Mouse (Mus musculus): Measurements from ENCODE around the gene Sh3pxd2b. TPM values are rescaled to one million over a fixed set of nuclear protein-coding genes. Genes with fewer than 3 reads are reported as not detected.

The Sh3pxd2b gene
- polyA plus RNA-seq, 1 experiment from 2014 or later: 31.3 TPM

DNA sequence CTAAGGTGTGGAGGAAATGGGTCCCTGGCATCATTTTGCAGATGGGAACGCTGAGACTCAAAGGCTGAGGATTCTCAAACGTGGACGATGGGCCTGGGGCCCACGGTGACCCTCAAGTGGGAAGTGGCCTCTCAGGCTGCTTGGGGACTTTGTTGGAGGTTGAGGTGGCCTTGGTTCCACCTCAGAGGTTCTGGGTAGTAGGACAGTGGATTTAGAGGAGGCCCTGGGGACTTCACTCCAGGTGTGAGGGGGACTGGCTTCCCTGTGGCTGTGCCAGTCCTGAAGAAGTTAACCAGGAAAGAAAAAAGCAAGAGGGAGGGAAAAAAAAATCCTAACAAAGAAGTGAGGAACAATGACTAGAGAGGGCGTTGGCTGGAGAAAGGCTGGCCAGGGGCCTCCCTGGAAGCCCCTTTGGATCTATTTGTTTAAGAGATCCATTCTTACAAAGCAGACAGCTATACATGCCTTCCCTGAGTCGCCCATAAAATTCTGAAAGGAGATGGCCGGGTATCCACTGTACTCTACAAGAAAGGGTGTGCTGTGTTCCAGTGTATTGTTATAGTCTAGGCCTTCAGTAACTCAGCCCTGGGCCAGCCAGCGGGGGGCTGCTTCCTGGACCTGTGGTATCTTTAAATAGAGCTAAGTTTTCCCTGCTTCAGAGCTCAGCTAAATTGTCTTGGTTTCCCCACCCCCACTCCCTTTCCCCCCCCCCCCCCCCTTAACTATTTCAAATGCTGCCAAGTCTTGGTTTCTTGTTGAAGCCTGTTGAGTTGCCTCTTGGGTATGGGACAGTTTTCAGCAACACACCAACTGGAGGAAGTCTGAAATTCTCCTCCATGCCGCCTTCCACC lies 1.0 kb downstream of the Sh3pxd2b start:
- H3K4me3 ChIP-seq (ENCODE audit: low read depth, low read length): peak overlapping the region; percentile 83
- H3K9me3 ChIP-seq (ENCODE audit: control insufficient read depth, low read length): no peaks in the 10 kb centered on the region
- peak overlapping the region; percentile 73 for H3K4me2 ChIP-seq (ENCODE audit: low read depth, low read length)
- peaks cover 21% of the 10 kb centered on the region for H3K36me3 ChIP-seq (ENCODE audit: control insufficient read depth, insufficient read depth, low read length)
- H3K27ac ChIP-seq (replicated peaks; ENCODE audit: low read depth, low read length): peak overlapping the region; percentile 87
- H3K27me3 ChIP-seq (replicated peaks; ENCODE audit: control insufficient read depth, insufficient read depth, low read length): no peaks in the 10 kb centered on the region
- peak overlapping the region; percentile 97 for H3K9ac ChIP-seq (ENCODE audit: low read depth, low read length)
- 15% methylated on average over 9 of the region's 9 CpGs for WGBS
- DNase-seq (ENCODE audit: low spot score) (peak; percentile 56), ATAC-seq (ENCODE audit: low read depth) (peak; percentile 58)
- peaks cover 11% of the 10 kb centered on the region; the same call in 1 of the 2 replicates for H3K4me1 ChIP-seq (ENCODE audit: control insufficient read depth, insufficient read depth, low read length)

DNA sequence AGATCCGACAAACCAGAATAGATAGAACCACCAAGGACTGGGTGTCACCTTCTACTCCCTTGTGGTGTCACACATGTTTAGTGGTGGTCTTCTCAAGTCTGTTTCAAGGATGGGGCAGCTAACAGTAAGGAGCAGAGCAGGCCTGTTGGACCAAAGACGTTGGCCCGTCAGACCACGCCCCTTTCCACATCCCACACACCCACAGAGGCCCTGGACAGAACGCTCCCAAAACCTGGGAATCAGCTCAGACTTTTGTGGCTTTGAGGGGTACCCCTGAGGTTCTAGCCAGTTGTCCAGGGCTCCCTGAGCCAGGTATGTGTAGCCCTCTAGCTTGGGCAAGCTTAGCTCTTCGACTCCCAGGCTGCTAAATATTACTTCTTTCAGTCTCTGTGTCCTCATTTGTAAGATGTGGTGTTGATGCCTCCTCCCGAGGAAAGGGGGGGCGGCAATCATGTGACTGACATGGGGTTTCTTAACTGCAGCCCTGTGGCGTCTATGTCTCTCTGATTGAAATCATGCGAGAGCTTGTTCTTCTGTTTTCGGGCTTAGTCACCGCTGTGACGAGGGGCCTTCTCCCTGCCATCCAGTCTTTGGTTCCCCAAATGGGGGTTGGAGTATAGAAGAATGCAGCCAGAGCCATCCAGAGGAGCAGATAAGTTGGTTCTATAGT lies 1.8 kb downstream of the Sh3pxd2b start:
- 48% methylated on average over 13 of the region's 13 CpGs for WGBS
- Histone ChIP-seq H3K9ac (ENCODE audit: low read depth, low read length) (peak overlapping the region; percentile 97), H3K36me3 (ENCODE audit: control insufficient read depth, insufficient read depth, low read length) (peaks cover 28% of the 10 kb centered on the region), H3K27ac (replicated peaks; ENCODE audit: low read depth, low read length) (peak overlapping the region; percentile 87), H3K27me3 (replicated peaks; ENCODE audit: control insufficient read depth, insufficient read depth, low read length) (no peaks in the 10 kb centered on the region), H3K4me3 (ENCODE audit: low read depth, low read length) (peak overlapping the region; percentile 83), H3K9me3 (ENCODE audit: control insufficient read depth, low read length) (no peaks in the 10 kb centered on the region), H3K4me1 (ENCODE audit: control insufficient read depth, insufficient read depth, low read length) (peaks cover 11% of the 10 kb centered on the region; the same call in 1 of the 2 replicates), H3K4me2 (ENCODE audit: low read depth, low read length) (peak overlapping the region; percentile 73)
- peak; percentile 65 for DNase-seq (ENCODE audit: low spot score)
- ATAC-seq (ENCODE audit: low read depth): 0 out of 2 replicates have a peak, but pooled peaks have one; percentile 30

GRCm38 (mm10) chr11:32352946-32353345 lies 5.3 kb downstream of the Sh3pxd2b start:
- no peaks in the 10 kb centered on the region for H3K9me3 ChIP-seq (ENCODE audit: control insufficient read depth, low read length)
- H3K27ac ChIP-seq (replicated peaks; ENCODE audit: low read depth, low read length): no peak overlapping the region
- DNase-seq (ENCODE audit: low spot score) (no peak), ATAC-seq (ENCODE audit: low read depth) (no peak)
- H3K9ac ChIP-seq (ENCODE audit: low read depth, low read length): no peak overlapping the region
- peaks cover 28% of the 10 kb centered on the region for H3K36me3 ChIP-seq (ENCODE audit: control insufficient read depth, insufficient read depth, low read length)
- WGBS: 80% methylated on average over 6 of the region's 6 CpGs
- peaks cover 18% of the 10 kb centered on the region for H3K4me1 ChIP-seq (ENCODE audit: control insufficient read depth, insufficient read depth, low read length)
- H3K27me3 ChIP-seq (replicated peaks; ENCODE audit: control insufficient read depth, insufficient read depth, low read length): no peaks in the 10 kb centered on the region
- no peak overlapping the region for H3K4me3 ChIP-seq (ENCODE audit: low read depth, low read length)
- no peak overlapping the region for H3K4me2 ChIP-seq (ENCODE audit: low read depth, low read length)

GRCm38 (mm10) chr11:32355377-32355776 lies 7.8 kb downstream of the Sh3pxd2b start:
- Histone ChIP-seq H3K9me3 (ENCODE audit: control insufficient read depth, low read length) (no peaks in the 10 kb centered on the region), H3K27ac (replicated peaks; ENCODE audit: low read depth, low read length) (no peak overlapping the region), H3K4me3 (ENCODE audit: low read depth, low read length) (no peak overlapping the region), H3K9ac (ENCODE audit: low read depth, low read length) (no peak overlapping the region), H3K4me1 (ENCODE audit: control insufficient read depth, insufficient read depth, low read length) (peaks cover 8% of the 10 kb centered on the region), H3K27me3 (replicated peaks; ENCODE audit: control insufficient read depth, insufficient read depth, low read length) (no peaks in the 10 kb centered on the region), H3K36me3 (ENCODE audit: control insufficient read depth, insufficient read depth, low read length) (peaks cover 34% of the 10 kb centered on the region), H3K4me2 (ENCODE audit: low read depth, low read length) (no peak overlapping the region)
- ATAC-seq (ENCODE audit: low read depth) (no peak), DNase-seq (ENCODE audit: low spot score) (no peak)
- 61% methylated on average over 1 of the region's 1 CpGs for WGBS

DNA sequence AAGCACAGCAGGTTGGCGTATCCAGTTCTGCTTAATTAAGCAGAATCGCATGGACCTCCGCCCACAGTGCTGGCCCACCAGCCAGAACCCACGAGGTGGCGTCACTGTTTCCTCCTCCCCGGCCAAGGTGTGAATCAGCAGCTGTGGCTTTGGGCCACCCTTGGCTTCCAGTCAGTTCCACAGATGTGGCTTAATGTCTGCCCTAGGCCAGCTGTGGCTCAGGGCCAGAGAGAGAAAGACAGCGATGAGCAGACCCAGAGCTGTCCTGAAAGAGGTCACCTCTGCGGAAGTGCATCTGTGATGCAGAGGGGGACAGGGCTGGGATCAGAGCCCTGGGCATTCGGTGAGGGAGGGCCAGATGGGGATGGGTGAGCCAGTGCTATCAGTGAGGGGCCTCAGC lies 10.1 kb downstream of the Sh3pxd2b start:
- WGBS: 56% methylated on average over 9 of the region's 9 CpGs
- ATAC-seq (ENCODE audit: low read depth) (no peak), DNase-seq (ENCODE audit: low spot score) (no peak)
- peaks cover 24% of the 10 kb centered on the region for H3K36me3 ChIP-seq (ENCODE audit: control insufficient read depth, insufficient read depth, low read length)
- no peak overlapping the region for H3K4me2 ChIP-seq (ENCODE audit: low read depth, low read length)
- H3K27ac ChIP-seq (replicated peaks; ENCODE audit: low read depth, low read length): peak overlapping the region; percentile 28; the same call in 1 of the 2 replicates
- no peak overlapping the region for H3K9ac ChIP-seq (ENCODE audit: low read depth, low read length)
- no peak overlapping the region for H3K4me3 ChIP-seq (ENCODE audit: low read depth, low read length)
- peaks cover 8% of the 10 kb centered on the region for H3K4me1 ChIP-seq (ENCODE audit: control insufficient read depth, insufficient read depth, low read length)
- no peaks in the 10 kb centered on the region for H3K27me3 ChIP-seq (replicated peaks; ENCODE audit: control insufficient read depth, insufficient read depth, low read length)
- no peaks in the 10 kb centered on the region for H3K9me3 ChIP-seq (ENCODE audit: control insufficient read depth, low read length)

DNA sequence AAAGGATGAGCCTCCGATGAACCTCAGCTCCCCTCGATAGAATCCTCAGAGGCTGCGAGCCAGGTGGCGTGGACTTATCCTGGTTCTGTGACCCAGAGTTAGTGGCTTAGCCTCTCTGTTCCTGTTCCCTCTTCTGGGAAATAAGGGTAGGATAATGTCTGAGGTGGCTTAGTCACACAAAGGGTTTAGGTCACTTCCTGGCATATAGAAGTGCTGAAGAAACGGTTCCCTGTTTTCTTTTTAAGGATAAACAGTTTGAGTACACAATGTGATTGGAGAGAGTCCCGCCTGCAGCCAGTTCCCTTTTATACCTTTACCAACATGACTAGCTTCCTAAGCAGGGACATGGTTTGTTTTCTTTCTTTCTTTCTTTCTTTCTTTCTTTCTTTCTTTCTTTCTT lies 10.8 kb downstream of the Sh3pxd2b start:
- H3K27me3 ChIP-seq (replicated peaks; ENCODE audit: control insufficient read depth, insufficient read depth, low read length): no peaks in the 10 kb centered on the region
- no peak overlapping the region for H3K9ac ChIP-seq (ENCODE audit: low read depth, low read length)
- no peak overlapping the region for H3K4me3 ChIP-seq (ENCODE audit: low read depth, low read length)
- H3K9me3 ChIP-seq (ENCODE audit: control insufficient read depth, low read length): no peaks in the 10 kb centered on the region
- no peak overlapping the region for H3K4me2 ChIP-seq (ENCODE audit: low read depth, low read length)
- peaks cover 22% of the 10 kb centered on the region for H3K36me3 ChIP-seq (ENCODE audit: control insufficient read depth, insufficient read depth, low read length)
- no peak for DNase-seq (ENCODE audit: low spot score)
- H3K4me1 ChIP-seq (ENCODE audit: control insufficient read depth, insufficient read depth, low read length): peaks cover 8% of the 10 kb centered on the region
- H3K27ac ChIP-seq (replicated peaks; ENCODE audit: low read depth, low read length): no peak overlapping the region
- WGBS: 67% methylated on average over 6 of the region's 6 CpGs
- ATAC-seq (ENCODE audit: low read depth): no peak

DNA sequence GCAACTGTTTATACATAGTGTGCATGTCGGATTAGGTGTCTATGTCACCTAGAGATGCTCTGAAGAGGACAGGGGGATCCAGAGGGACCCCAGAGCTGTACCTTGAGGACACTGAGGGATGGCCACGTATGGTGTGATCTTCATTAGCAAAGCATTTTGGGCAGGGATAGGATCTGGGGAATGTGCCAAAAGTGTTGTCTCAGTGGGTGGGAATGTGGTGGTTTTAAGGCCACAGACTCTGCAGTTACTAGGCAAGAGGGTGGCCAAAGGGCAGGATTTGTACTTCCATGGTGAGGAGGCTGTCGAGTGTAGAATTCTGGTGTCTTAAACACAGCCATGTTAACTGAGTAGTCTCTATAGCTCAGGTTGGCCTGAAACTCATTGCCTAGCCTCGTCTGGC lies 11.9 kb downstream of the Sh3pxd2b start:
- Histone ChIP-seq H3K9me3 (ENCODE audit: control insufficient read depth, low read length) (no peaks in the 10 kb centered on the region), H3K27me3 (replicated peaks; ENCODE audit: control insufficient read depth, insufficient read depth, low read length) (no peaks in the 10 kb centered on the region), H3K4me1 (ENCODE audit: control insufficient read depth, insufficient read depth, low read length) (peaks cover 16% of the 10 kb centered on the region), H3K27ac (replicated peaks; ENCODE audit: low read depth, low read length) (no peak overlapping the region), H3K9ac (ENCODE audit: low read depth, low read length) (no peak overlapping the region), H3K36me3 (ENCODE audit: control insufficient read depth, insufficient read depth, low read length) (peaks cover 12% of the 10 kb centered on the region), H3K4me3 (ENCODE audit: low read depth, low read length) (no peak overlapping the region), H3K4me2 (ENCODE audit: low read depth, low read length) (no peak overlapping the region)
- DNase-seq (ENCODE audit: low spot score): no peak
- WGBS: 77% methylated on average over 4 of the region's 4 CpGs
- ATAC-seq (ENCODE audit: low read depth): no peak

DNA sequence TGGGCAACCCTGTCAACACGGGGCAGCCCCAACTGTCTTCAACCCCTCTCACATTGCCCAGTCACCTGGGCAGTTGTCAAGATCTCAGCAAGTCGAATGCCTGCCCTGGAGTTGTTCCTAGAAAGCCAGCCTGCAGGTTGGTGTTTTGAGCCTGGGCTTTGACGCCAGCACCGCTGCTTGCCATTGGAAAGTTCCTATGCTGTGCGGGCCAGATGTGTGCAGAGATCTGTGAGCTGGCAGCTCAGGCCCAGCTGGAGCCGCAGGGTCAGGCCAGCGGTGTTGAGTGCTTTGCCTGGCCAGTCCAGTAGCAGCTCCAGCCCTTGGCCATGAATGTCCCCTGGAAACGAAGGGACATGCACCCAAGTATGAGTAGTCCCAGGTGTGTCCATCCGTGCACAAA lies 14.2 kb downstream of the Sh3pxd2b start:
- DNase-seq (ENCODE audit: low spot score) (no peak), ATAC-seq (ENCODE audit: low read depth) (no peak)
- Histone ChIP-seq H3K9me3 (ENCODE audit: control insufficient read depth, low read length) (no peaks in the 10 kb centered on the region), H3K4me1 (ENCODE audit: control insufficient read depth, insufficient read depth, low read length) (peaks cover 35% of the 10 kb centered on the region), H3K27ac (replicated peaks; ENCODE audit: low read depth, low read length) (no peak overlapping the region), H3K4me3 (ENCODE audit: low read depth, low read length) (no peak overlapping the region), H3K27me3 (replicated peaks; ENCODE audit: control insufficient read depth, insufficient read depth, low read length) (no peaks in the 10 kb centered on the region), H3K9ac (ENCODE audit: low read depth, low read length) (no peak overlapping the region), H3K4me2 (ENCODE audit: low read depth, low read length) (no peak overlapping the region), H3K36me3 (ENCODE audit: control insufficient read depth, insufficient read depth, low read length) (peaks cover 12% of the 10 kb centered on the region)
- 93% methylated on average over 9 of the region's 9 CpGs for WGBS

All from embryonic facial prominence, embryonic 14.5 days (tissue).